Mouse (Mus musculus) left cerebral cortex, postnatal 10 days (tissue): ENCODE measurements around the gene H2-DMb2. TPM values are rescaled to one million over a fixed set of nuclear protein-coding genes. Genes with fewer than 3 reads are reported as not detected.

Source experiments
- DNase-seq, 2 experiments: peaks; one replicate each; pipeline ENCODE4 v3.0.0; 2021 to 2022; ENCODE audit warnings: low spot score in 2 of 2, mixed read lengths in 1 of 2; ENCODE audit errors: extremely low spot score in 1 of 2
- intact Hi-C: fragments of 180-260 bp; cut with DNase I; formaldehyde crosslinking; loops from one replicate; pipeline ENCODE4 v1.15.1; 2025
- total RNA-seq, 2 experiments: library from RNA; stranded (reverse); gene quantifications; 2 replicates each; pipeline ENCODE4 v1.2.3; 2021

H2-DMb2 gene
- total RNA-seq, 2 experiments from 2014 or later = 0.99 to 1.4 TPM

- intact Hi-C loops = no loop called here
- DNase-seq = peak; percentile 81 to 93
Measured at GRCm38 (mm10) chr17:34196941-34197894, 54.1 kb downstream of the H2-DMb2 start, which contains the start of gene Psmb8. Gene Psmb8 (plus strand): TSS chr17:34197721.

GRCm38 (mm10) chr17:34197904-34198520 is 54.9 kb downstream of the H2-DMb2 start:
- peak in 1 of 2 experiments; percentile 60 for DNase-seq
- intact Hi-C loops = no loop called here

- intact Hi-C loops = no loop called here
- DNase-seq = no peak
Measured at GRCm38 (mm10) chr17:34198521-34198912, 55.4 kb downstream of the H2-DMb2 start.

GRCm38 (mm10) chr17:34199050-34199619 is 56.0 kb downstream of the H2-DMb2 start:
- intact Hi-C loops = no loop called here
- no peak for DNase-seq

- no peak for DNase-seq
- intact Hi-C loops = no loop called here
Measured at GRCm38 (mm10) chr17:34200047-34200446, 56.9 kb downstream of the H2-DMb2 start.

GRCm38 (mm10) chr17:34200772-34201505 is 57.8 kb downstream of the H2-DMb2 start:
- intact Hi-C loops = no loop called here
- no peak for DNase-seq

Other genes starting within 250 kb of the H2-DMb2 start
- gene Platr17, start 238.2 kb upstream of the H2-DMb2 start, total RNA-seq = 1 to 10 TPM; 1.2 TPM
- gene Daxx, start 233.9 kb upstream of the H2-DMb2 start, total RNA-seq = 10 to 100 TPM; 26.5 to 28.1 TPM
- gene Tapbp, start 227.4 kb upstream of the H2-DMb2 start, total RNA-seq = 10 to 100 TPM; 33.0 to 34.7 TPM
- gene Zbtb22, start 227.4 kb upstream of the H2-DMb2 start, total RNA-seq = 10 to 100 TPM; 35.0 to 35.8 TPM
- 10 to 100 TPM; 67.1 to 68.4 TPM for gene Rgl2, start 213.8 kb upstream of the H2-DMb2 start, total RNA-seq
- gene Pfdn6, start 203.0 kb upstream of the H2-DMb2 start, total RNA-seq = 10 to 100 TPM; 89.2 to 96.1 TPM
- gene Wdr46, start 202.6 kb upstream of the H2-DMb2 start, total RNA-seq = 10 to 100 TPM; 20.5 to 20.9 TPM
- 1 to 10 TPM; 5.2 to 9.8 TPM for gene B3galt4, start 191.8 kb upstream of the H2-DMb2 start, total RNA-seq
- gene Vps52, start 187.5 kb upstream of the H2-DMb2 start, total RNA-seq = 10 to 100 TPM; 71.3 to 77.5 TPM
- 100 to 1,000 TPM; 440 to 443 TPM for gene Rps18, start 187.3 kb upstream of the H2-DMb2 start, total RNA-seq
- gene H2-K1, start 143.0 kb upstream of the H2-DMb2 start, total RNA-seq = 10 to 100 TPM; 10.6 to 11.8 TPM
- gene Ring1, start 118.6 kb upstream of the H2-DMb2 start, total RNA-seq = 10 to 100 TPM; 23.2 to 24.9 TPM
- gene H2-Ke6, start 115.2 kb upstream of the H2-DMb2 start, total RNA-seq = 10 to 100 TPM; 29.7 to 32.0 TPM
- 100 to 1,000 TPM in 1 of 2 experiments, 10 to 100 TPM in 1; 90.7 to 101 TPM for gene Slc39a7, start 111.6 kb upstream of the H2-DMb2 start, total RNA-seq
- gene Rxrb, start 111.5 kb upstream of the H2-DMb2 start, total RNA-seq = 10 to 100 TPM; 74.8 to 78.7 TPM
- 10 to 100 TPM; 12.2 to 14.3 TPM for gene Col11a2, start 103.9 kb upstream of the H2-DMb2 start, total RNA-seq
- under 1 TPM in 1 of 2 experiments, not detected in 1; 0.55 TPM for gene H2-Oa, start 51.0 kb upstream of the H2-DMb2 start, total RNA-seq
- 10 to 100 TPM; 26.6 to 27.7 TPM for gene H2-DMa, start 23.8 kb upstream of the H2-DMb2 start, total RNA-seq
- gene Brd2, start 20.7 kb upstream of the H2-DMb2 start, total RNA-seq = 100 to 1,000 TPM; 266 to 271 TPM
- 1 to 10 TPM; 1.2 to 1.8 TPM for gene H2-DMb1, start 9.8 kb downstream of the H2-DMb2 start, total RNA-seq
- gene Tap1, start 44.2 kb downstream of the H2-DMb2 start, total RNA-seq = 1 to 10 TPM; 2.7 to 3.3 TPM
- 1 to 10 TPM in 1 of 2 experiments, under 1 TPM in 1; 0.66 to 2.2 TPM for gene Psmb9, start 44.5 kb downstream of the H2-DMb2 start, total RNA-seq
- 1 to 10 TPM; 1.7 TPM for gene Psmb8, start 54.4 kb downstream of the H2-DMb2 start, total RNA-seq
- 1 to 10 TPM; 2.6 to 3.0 TPM for gene Tap2, start 60.2 kb downstream of the H2-DMb2 start, total RNA-seq
- gene H2-Ob, start 95.6 kb downstream of the H2-DMb2 start, total RNA-seq = under 1 TPM in 1 of 2 experiments, not detected in 1; 0.39 TPM
- 1 to 10 TPM; 1.3 to 1.4 TPM for gene H2-Ab1, start 114.4 kb downstream of the H2-DMb2 start, total RNA-seq
- gene H2-Aa, start 144.5 kb downstream of the H2-DMb2 start, total RNA-seq = under 1 TPM; 0.71 TPM
- gene H2-Eb1, start 162.6 kb downstream of the H2-DMb2 start, total RNA-seq = 1 to 10 TPM; 1.0 to 1.4 TPM
- not detected for gene H2-Eb2, start 182.4 kb downstream of the H2-DMb2 start, total RNA-seq
- under 1 TPM; 0.43 to 0.87 TPM for gene Btnl2, start 211.5 kb downstream of the H2-DMb2 start, total RNA-seq
- not detected for gene Btnl1, start 233.8 kb downstream of the H2-DMb2 start, total RNA-seq